Mouse (Mus musculus) lung, postnatal 0 days (tissue): ENCODE measurements around the gene Snapc3. TPM values are rescaled to one million over a fixed set of nuclear protein-coding genes. Genes with fewer than 3 reads are reported as not detected.
"Not testable (repeated sequence)": the region's sequence is repeated elsewhere in the genome, so short reads cannot be mapped to it uniquely, and the experiment has no call there.

Source experiments
- ATAC-seq: fragments of 200-750 bp; cut with Nextera tagmentation; 2 replicates; pipeline ENCODE4 v1.8.0; 2017; ENCODE audit warnings: moderate library complexity
- DNase-seq: peaks from one replicate; pipeline ENCODE4 v3.0.0-alpha.2; 2016; ENCODE audit warnings: low spot score
- H3K27ac ChIP-seq: fragments of 300-500 bp; sonication (generic); 2 replicates; pipeline ENCODE4 v1.5.1; 2014; ENCODE audit warnings: antibody characterized with exemption, mild to moderate bottlenecking, low read length, mixed read lengths
- H3K27me3 ChIP-seq: fragments of 300-500 bp; sonication (generic); replicated peaks from 2 replicates; pipeline ENCODE4 v1.6.1; 2014; ENCODE audit warnings: low read length, mixed read lengths; ENCODE audit not compliant: insufficient read depth
- H3K36me3 ChIP-seq: fragments of 300-500 bp; sonication (generic); 2 replicates; pipeline ENCODE4 v1.6.1; 2014; ENCODE audit warnings: low read length, mixed read lengths; ENCODE audit not compliant: insufficient read depth
- H3K4me1 ChIP-seq: fragments of 300-500 bp; sonication (generic); 2 replicates; pipeline ENCODE4 v1.6.1; 2014; ENCODE audit warnings: antibody characterized with exemption, low read depth, low read length, mixed read lengths; ENCODE audit not compliant: insufficient read depth
- H3K4me2 ChIP-seq: fragments of 300-500 bp; sonication (generic); replicated peaks from 2 replicates; pipeline ENCODE4 v1.6.1; 2014; ENCODE audit warnings: low read depth, mild to moderate bottlenecking, low read length, moderate library complexity, mixed read lengths
- H3K4me3 ChIP-seq: fragments of 300-500 bp; sonication (generic); 2 replicates; pipeline ENCODE4 v1.5.1; 2014; ENCODE audit warnings: low read depth, low read length
- H3K9ac ChIP-seq: fragments of 300-500 bp; sonication (generic); replicated peaks from 2 replicates; pipeline ENCODE4 v1.6.1; 2014; ENCODE audit warnings: low read depth, mild to moderate bottlenecking
- H3K9me3 ChIP-seq: fragments of 300-500 bp; sonication (generic); 2 replicates; pipeline ENCODE4 v1.6.1; 2016; ENCODE audit warnings: low read length, mixed read lengths
- CTCF ChIP-seq: IDR thresholded peaks from 2 replicates; pipeline ENCODE4 v1.5.1; 2016; ENCODE audit warnings: antibody characterized with exemption, mild to moderate bottlenecking
- EP300 ChIP-seq: IDR thresholded peaks from 2 replicates; pipeline ENCODE4 v1.6.1; 2016; ENCODE audit warnings: antibody characterized with exemption, mild to moderate bottlenecking, control low read depth
- WGBS: fragments of 180-500 bp; shearing (Covaris S2); extraction: QIAGEN DNeasy Blood & Tissue Kit; methylation state at CpG from one replicate; pipeline ENCODE4 v1.1.7; 2014; 5-methylcytosine and 5-hydroxymethylcytosine counted together
- polyA plus RNA-seq: library from polyadenylated mRNA; unstranded; fragments of >200 nt; fragmentation: Nextera tagmentation; extraction: Ambion mirVana; gene quantifications from 2 replicates; pipeline ENCODE4 v1.2.1, GENCODE M21; 2015

Gene Snapc3
- polyA plus RNA-seq, 1 experiment from 2014 or later = 21.5 TPM

- no peak for TF ChIP-seq EP300
- no peak for TF ChIP-seq CTCF
- 0 out of 2 replicates have a peak overlapping the region, but pooled peaks have one; percentile 83 for H3K9ac ChIP-seq
- ATAC-seq (no peak), DNase-seq (no peak)
- H3K27ac ChIP-seq = no peak overlapping the region
- no peaks in the 10 kb centered on the region; the same call in 1 of the 2 replicates for H3K36me3 ChIP-seq
- 26% methylated on average over 12 of the region's 12 CpGs for WGBS
- H3K4me2 ChIP-seq = peak overlapping the region; percentile 92
- no peaks in the 10 kb centered on the region for H3K27me3 ChIP-seq
- H3K4me3 ChIP-seq = peak overlapping the region; percentile 96
- peaks cover 4% of the 10 kb centered on the region; the same call in 1 of the 2 replicates for H3K4me1 ChIP-seq
- no peaks in the 10 kb centered on the region for H3K9me3 ChIP-seq
Measured at GRCm38 (mm10) chr4:83485250-83485649, 67.7 kb downstream of the Snapc3 start.

- TF ChIP-seq EP300 (no peak), CTCF (peak; percentile 79)
- ATAC-seq (peak; percentile 78), DNase-seq (peak; percentile 91)
- peak overlapping the region; percentile 97 for H3K27ac ChIP-seq
- peak overlapping the region; percentile 83 for H3K9ac ChIP-seq
- peak overlapping the region; percentile 96 for H3K4me3 ChIP-seq
- no peaks in the 10 kb centered on the region for H3K9me3 ChIP-seq
- WGBS = 0% methylated on average over 22 of the region's 40 CpGs
- H3K36me3 ChIP-seq = no peaks in the 10 kb centered on the region; the same call in 1 of the 2 replicates
- peak overlapping the region; percentile 92 for H3K4me2 ChIP-seq
- H3K27me3 ChIP-seq = no peaks in the 10 kb centered on the region
- peaks cover 4% of the 10 kb centered on the region; the same call in 1 of the 2 replicates for H3K4me1 ChIP-seq
Measured at GRCm38 (mm10) chr4:83485735-83486116, 68.2 kb downstream of the Snapc3 start.

- no peak for TF ChIP-seq EP300
- peak; percentile 62 for TF ChIP-seq CTCF
- H3K36me3 ChIP-seq = no peaks in the 10 kb centered on the region; the same call in 1 of the 2 replicates
- H3K27ac ChIP-seq = peak within 1 kb of the TSS; percentile 97
- no peaks in the 10 kb centered on the region for H3K27me3 ChIP-seq
- peak within 1 kb of the TSS; percentile 96 for H3K4me3 ChIP-seq
- peak; percentile 83 for DNase-seq
- H3K4me1 ChIP-seq = peaks cover 4% of the 10 kb centered on the region; the same call in 1 of the 2 replicates
- H3K9me3 ChIP-seq = no peaks in the 10 kb centered on the region
- peak within 1 kb of the TSS; percentile 83 for H3K9ac ChIP-seq
- WGBS = under 1% methylated on average over 58 of the region's 86 CpGs
- H3K4me2 ChIP-seq = peak within 1 kb of the TSS; percentile 92
- peak; percentile 91 for ATAC-seq
Measured at GRCm38 (mm10) chr4:83486117-83486901, 68.8 kb downstream of the Snapc3 start, which contains the start of gene Psip1. Gene Psip1 (minus strand): TSS chr4:83486459.

GRCm38 (mm10) chr4:83489121-83489520 lies 71.6 kb downstream of the Snapc3 start:
- Histone ChIP-seq H3K36me3 (no peaks in the 10 kb centered on the region), H3K4me2 (no peak overlapping the region), H3K27ac (no peak overlapping the region), H3K27me3 (no peaks in the 10 kb centered on the region), H3K9ac (no peak overlapping the region), H3K4me3 (no peak overlapping the region), H3K4me1 (peaks cover 4% of the 10 kb centered on the region; the same call in 1 of the 2 replicates), H3K9me3 (no peaks in the 10 kb centered on the region)
- WGBS = 36% methylated on average over 5 of the region's 5 CpGs
- TF ChIP-seq CTCF (no peak), EP300 (no peak)
- no peak for DNase-seq
- no peak for ATAC-seq

- H3K9me3 ChIP-seq = no peaks in the 10 kb centered on the region
- H3K4me2 ChIP-seq = no peak overlapping the region
- DNase-seq (no peak), ATAC-seq (no peak)
- WGBS = 92% methylated on average over 1 of the region's 1 CpGs
- no peak overlapping the region for H3K9ac ChIP-seq
- H3K36me3 ChIP-seq = no peaks in the 10 kb centered on the region
- no peak overlapping the region for H3K27ac ChIP-seq
- H3K27me3 ChIP-seq = no peaks in the 10 kb centered on the region
- no peak overlapping the region for H3K4me3 ChIP-seq
- TF ChIP-seq CTCF (peak; percentile 13; the same call in 1 of the 2 replicates), EP300 (no peak)
- no peaks in the 10 kb centered on the region for H3K4me1 ChIP-seq
Measured at GRCm38 (mm10) chr4:83493112-83493511, 75.6 kb downstream of the Snapc3 start.

- H3K4me1 ChIP-seq, H3K36me3 ChIP-seq, H3K4me3 ChIP-seq, H3K4me2 ChIP-seq, H3K27ac ChIP-seq, H3K9ac ChIP-seq, DNase-seq, H3K27me3 ChIP-seq, ATAC-seq, H3K9me3 ChIP-seq: not testable (repeated sequence)
- 86% methylated on average over 5 of the region's 5 CpGs for WGBS
Measured at GRCm38 (mm10) chr4:83497013-83497412, 79.5 kb downstream of the Snapc3 start.
